Mouse (Mus musculus) heart, embryonic 13.5 days (tissue): ENCODE measurements around the gene Srpk1. TPM values are rescaled to one million over a fixed set of nuclear protein-coding genes. Genes with fewer than 3 reads are reported as not detected.
A peak's percentile ranks its signal among the peaks of the same experiment; 100 is the strongest.
"Not testable (repeated sequence)": the region's sequence is repeated elsewhere in the genome, so short reads cannot be mapped to it uniquely, and the experiment has no call there.

ENCODE experiments used
- ATAC-seq: fragments of 200-750 bp; cut with Nextera tagmentation; 2 replicates; pipeline ENCODE4 v1.8.0; 2017; ENCODE audit warnings: moderate TSS enrichment; ENCODE audit not compliant: insufficient number of reproducible peaks, low FRiP score, low TSS enrichment; ENCODE audit errors: extremely low read depth
- H3K27ac ChIP-seq: fragments of 300-500 bp; sonication (generic); replicated peaks from 2 replicates; pipeline ENCODE4 v1.5.1; 2015; ENCODE audit warnings: moderate library complexity, mild to moderate bottlenecking, inconsistent platforms
- H3K27me3 ChIP-seq: fragments of 300-500 bp; sonication (generic); replicated peaks from 2 replicates; pipeline ENCODE4 v1.6.1; 2015; ENCODE audit warnings: mild to moderate bottlenecking, inconsistent platforms
- H3K36me3 ChIP-seq: fragments of 300-500 bp; sonication (generic); 2 replicates; pipeline ENCODE4 v1.6.1; 2015; ENCODE audit warnings: mild to moderate bottlenecking, inconsistent platforms
- H3K4me1 ChIP-seq: fragments of 300-500 bp; sonication (generic); 2 replicates; pipeline ENCODE4 v1.6.1; 2015; ENCODE audit warnings: inconsistent platforms
- H3K4me2 ChIP-seq: fragments of 300-500 bp; sonication (generic); 2 replicates; pipeline ENCODE4 v1.6.1; 2015; ENCODE audit warnings: inconsistent platforms, mild to moderate bottlenecking, moderate library complexity
- H3K4me3 ChIP-seq: fragments of 300-500 bp; sonication (generic); 2 replicates; pipeline ENCODE4 v1.5.1; 2015; ENCODE audit warnings: moderate library complexity, mild to moderate bottlenecking, inconsistent platforms
- H3K9ac ChIP-seq: fragments of 300-500 bp; sonication (generic); 2 replicates; pipeline ENCODE4 v1.6.1; 2015; ENCODE audit warnings: inconsistent platforms, mild to moderate bottlenecking, moderate library complexity
- H3K9me3 ChIP-seq: fragments of 300-500 bp; sonication (generic); 2 replicates; pipeline ENCODE4 v1.6.1; 2016; ENCODE audit warnings: inconsistent platforms
- WGBS: fragments of 180-500 bp; shearing (Covaris S2); methylation state at CpG from one replicate; pipeline ENCODE4 v1.1.7; 2015; ENCODE audit warnings: mixed read lengths; 5-methylcytosine and 5-hydroxymethylcytosine counted together
- polyA plus RNA-seq: library from polyadenylated mRNA; unstranded; fragments of >200 nt; fragmentation: Nextera tagmentation; extraction: Ambion mirVana; gene quantifications from 2 replicates; pipeline ENCODE4 v1.2.1, GENCODE M21; 2015

Srpk1 gene
- polyA plus RNA-seq, 1 experiment from 2014 or later: 43.5 TPM

GRCm38 (mm10) chr17:28575244-28576125 lies 47.0 kb downstream of the Srpk1 start, which contains the start of gene Lhfpl5:
Gene Lhfpl5 (plus strand): TSS chr17:28575641.
- H3K27me3 ChIP-seq: peaks cover 17% of the 10 kb centered on the region
- H3K27ac ChIP-seq: no peak within 1 kb of the TSS
- WGBS: 13% methylated on average over 50 of the region's 50 CpGs
- H3K4me1 ChIP-seq: peaks cover 8% of the 10 kb centered on the region
- peak within 1 kb of the TSS; percentile 39 for H3K4me3 ChIP-seq
- peak within 1 kb of the TSS; percentile 67 for H3K4me2 ChIP-seq
- ATAC-seq: no peak
- H3K9me3 ChIP-seq: no peaks in the 10 kb centered on the region
- H3K9ac ChIP-seq: no peak within 1 kb of the TSS
- H3K36me3 ChIP-seq: no peaks in the 10 kb centered on the region

GRCm38 (mm10) chr17:28572941-28573340 lies 49.6 kb downstream of the Srpk1 start:
- H3K9me3 ChIP-seq: no peaks in the 10 kb centered on the region
- no peak overlapping the region for H3K27ac ChIP-seq
- ATAC-seq: no peak
- peaks cover 8% of the 10 kb centered on the region for H3K4me1 ChIP-seq
- H3K27me3 ChIP-seq: peaks cover 17% of the 10 kb centered on the region
- H3K9ac ChIP-seq: no peak overlapping the region
- WGBS: 74% methylated on average over 6 of the region's 6 CpGs
- no peak overlapping the region for H3K4me3 ChIP-seq
- no peak overlapping the region for H3K4me2 ChIP-seq
- no peaks in the 10 kb centered on the region for H3K36me3 ChIP-seq

GRCm38 (mm10) chr17:28572521-28572920 lies 50.0 kb downstream of the Srpk1 start:
- Histone ChIP-seq H3K27me3 (peaks cover 17% of the 10 kb centered on the region), H3K4me3 (no peak overlapping the region), H3K36me3 (no peaks in the 10 kb centered on the region), H3K9me3 (no peaks in the 10 kb centered on the region), H3K9ac (no peak overlapping the region), H3K4me2 (no peak overlapping the region), H3K27ac (no peak overlapping the region), H3K4me1 (peaks cover 8% of the 10 kb centered on the region)
- ATAC-seq: no peak
- 78% methylated on average over 7 of the region's 7 CpGs for WGBS

GRCm38 (mm10) chr17:28571868-28572267 lies 50.6 kb downstream of the Srpk1 start:
- peaks cover 8% of the 10 kb centered on the region for H3K4me1 ChIP-seq
- no peak overlapping the region for H3K27ac ChIP-seq
- ATAC-seq: no peak
- no peak overlapping the region for H3K9ac ChIP-seq
- no peak overlapping the region for H3K4me3 ChIP-seq
- no peak overlapping the region for H3K4me2 ChIP-seq
- no peaks in the 10 kb centered on the region for H3K36me3 ChIP-seq
- no peaks in the 10 kb centered on the region for H3K9me3 ChIP-seq
- peaks cover 17% of the 10 kb centered on the region for H3K27me3 ChIP-seq
- 70% methylated on average over 3 of the region's 3 CpGs for WGBS

- Histone ChIP-seq H3K9me3 (no peaks in the 10 kb centered on the region), H3K4me1 (no peaks in the 10 kb centered on the region), H3K27me3 (no peaks in the 10 kb centered on the region), H3K36me3 (no peaks in the 10 kb centered on the region), H3K9ac (no peak overlapping the region), H3K4me3 (no peak overlapping the region), H3K27ac (no peak overlapping the region), H3K4me2 (no peak overlapping the region)
- no peak for ATAC-seq
- WGBS: 40% methylated on average over 3 of the region's 3 CpGs
These were observed 55.0 kb downstream of the Srpk1 start for GRCm38 (mm10) chr17:28567541-28567940.

- H3K9me3 ChIP-seq: no peaks in the 10 kb centered on the region
- no peak overlapping the region for H3K4me3 ChIP-seq
- H3K9ac ChIP-seq: no peak overlapping the region
- ATAC-seq: no peak
- H3K4me1 ChIP-seq: no peaks in the 10 kb centered on the region
- no peak overlapping the region for H3K27ac ChIP-seq
- no peak overlapping the region for H3K4me2 ChIP-seq
- H3K36me3 ChIP-seq: no peaks in the 10 kb centered on the region
- no peaks in the 10 kb centered on the region for H3K27me3 ChIP-seq
These were observed 57.3 kb downstream of the Srpk1 start for GRCm38 (mm10) chr17:28565181-28565580.

GRCm38 (mm10) chr17:28561613-28562012 lies 60.9 kb downstream of the Srpk1 start:
- H3K4me1 ChIP-seq: peaks cover 4% of the 10 kb centered on the region
- no peak overlapping the region for H3K9ac ChIP-seq
- H3K4me2 ChIP-seq: no peak overlapping the region
- H3K9me3 ChIP-seq: no peaks in the 10 kb centered on the region
- no peak overlapping the region for H3K4me3 ChIP-seq
- H3K36me3 ChIP-seq: no peaks in the 10 kb centered on the region
- H3K27ac ChIP-seq: no peak overlapping the region
- H3K27me3 ChIP-seq: no peaks in the 10 kb centered on the region
- 60% methylated on average over 7 of the region's 7 CpGs for WGBS
- ATAC-seq: no peak

- H3K9ac ChIP-seq: no peak within 1 kb of the TSS
- no peak within 1 kb of the TSS for H3K4me2 ChIP-seq
- no peak for ATAC-seq
- no peaks in the 10 kb centered on the region for H3K9me3 ChIP-seq
- no peak within 1 kb of the TSS for H3K4me3 ChIP-seq
- H3K27ac ChIP-seq: no peak within 1 kb of the TSS
- peaks cover 7% of the 10 kb centered on the region for H3K4me1 ChIP-seq
- no peaks in the 10 kb centered on the region for H3K36me3 ChIP-seq
- WGBS: 58% methylated on average over 4 of the region's 4 CpGs
- H3K27me3 ChIP-seq: no peaks in the 10 kb centered on the region
These were observed 61.9 kb downstream of the Srpk1 start, which contains the start of gene Clps for GRCm38 (mm10) chr17:28560598-28560997. Gene Clps (minus strand): TSS chr17:28560766.

GRCm38 (mm10) chr17:28557772-28558171 lies 64.7 kb downstream of the Srpk1 start:
- Histone ChIP-seq H3K27ac (no peak overlapping the region), H3K4me2 (no peak overlapping the region), H3K9me3 (no peaks in the 10 kb centered on the region), H3K4me3 (no peak overlapping the region), H3K9ac (no peak overlapping the region), H3K4me1 (peaks cover 7% of the 10 kb centered on the region), H3K27me3 (no peaks in the 10 kb centered on the region), H3K36me3 (no peaks in the 10 kb centered on the region)
- ATAC-seq: no peak
- 69% methylated on average over 6 of the region's 6 CpGs for WGBS

- Histone ChIP-seq H3K27ac (no peak overlapping the region), H3K36me3 (no peaks in the 10 kb centered on the region), H3K9me3 (no peaks in the 10 kb centered on the region), H3K4me1 (peaks cover 7% of the 10 kb centered on the region), H3K4me3 (no peak overlapping the region), H3K4me2 (no peak overlapping the region), H3K27me3 (no peaks in the 10 kb centered on the region), H3K9ac (no peak overlapping the region)
- ATAC-seq: no peak
- WGBS: 44% methylated on average over 6 of the region's 6 CpGs
These were observed 65.7 kb downstream of the Srpk1 start for GRCm38 (mm10) chr17:28556635-28557396.

- not testable (repeated sequence) for H3K9ac ChIP-seq, H3K9me3 ChIP-seq, H3K27ac ChIP-seq, H3K4me1 ChIP-seq, H3K4me3 ChIP-seq, H3K36me3 ChIP-seq, ATAC-seq, H3K4me2 ChIP-seq
- 90% methylated on average over 4 of the region's 4 CpGs for WGBS
- H3K27me3 ChIP-seq: peaks cover 16% of the 10 kb centered on the region; the same call in 1 of the 2 replicates
These were observed 68.5 kb downstream of the Srpk1 start for GRCm38 (mm10) chr17:28554021-28554420.
